Mouse (Mus musculus) cerebellum, postnatal 10 days (tissue): ENCODE measurements around the gene Tmem165.

Source experiments
- DNase-seq, 2 experiments: peaks; one replicate each; pipeline ENCODE4 v3.0.0; 2021; ENCODE audit warnings: mixed read lengths in 2 of 2

Tmem165 gene

DNA sequence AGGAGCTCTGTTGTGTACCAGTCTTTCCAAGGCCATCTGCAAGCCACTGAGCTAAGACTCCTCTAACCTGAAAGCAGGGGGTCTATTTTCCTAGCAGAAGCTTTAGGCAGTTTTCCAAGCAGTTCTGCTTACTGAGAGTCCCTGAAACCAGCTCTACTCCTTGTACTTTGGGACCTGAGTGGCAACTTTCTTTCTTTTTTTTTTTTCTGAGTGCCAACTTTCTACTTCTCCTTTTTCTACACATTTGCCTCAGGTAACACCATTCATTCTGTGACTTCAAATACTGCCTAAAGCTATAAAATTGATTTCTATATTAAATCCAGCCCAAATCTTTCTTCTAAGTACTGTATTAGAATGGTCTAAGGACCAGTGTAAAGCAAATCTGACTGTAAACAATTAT is 62.9 kb downstream of the Tmem165 start:
- no peak for DNase-seq

- DNase-seq: no peak
Observed at GRCm38 (mm10) chr5:76250948-76251347, 67.3 kb downstream of the Tmem165 start.
